In the genomic region with DNA sequence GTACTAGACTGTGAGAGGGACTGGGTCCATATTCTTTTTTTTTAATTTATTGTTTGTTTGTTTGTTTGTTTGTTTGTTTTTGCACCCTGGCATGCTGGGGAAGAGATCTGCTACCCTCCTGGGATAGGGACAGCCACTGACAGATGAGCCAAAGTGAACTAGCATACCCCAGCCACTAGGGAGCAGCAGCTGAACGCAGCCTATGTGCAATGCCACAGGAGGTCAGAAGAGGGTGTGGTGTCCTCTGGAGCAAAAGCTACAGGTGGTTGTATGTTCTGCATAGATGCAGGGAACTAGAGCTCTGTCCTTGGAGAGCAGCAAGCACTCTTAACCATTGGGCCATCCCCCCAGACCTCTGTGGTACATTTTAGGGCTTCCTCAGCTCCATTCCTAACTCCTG, we compare ENCODE assay signal across 9 mouse cellular contexts. TPM values are rescaled to one million over a fixed set of nuclear protein-coding genes. Genes with fewer than 3 reads are reported as not detected.
A peak's percentile ranks its signal among the peaks of the same experiment; 100 is the strongest.
DNase-seq lines count a peak whose midpoint lies in the region; ATAC-seq and TF ChIP-seq lines count a peak whose summit lies in the region.
"Had no signal": no experiment of that assay in that cellular context is flagged by ENCODE, and none has a peak within 500 bp of the region (broad histone marks: within the 10 kb centered on the region; RNA-seq: fewer than 3 reads in every experiment).

No protein-coding gene starts in this region.

- no peaks in the 10 kb centered on the region for H3K27me3 ChIP-seq in limb, embryonic 14.5 days (ENCODE audit: control insufficient read depth, insufficient read depth, low read length)
- H3K27me3 ChIP-seq in neural tube, embryonic 11.5 days (ENCODE audit: control insufficient read depth, insufficient read depth, low read length), result no peaks in the 10 kb centered on the region

- no peaks in the 10 kb centered on the region for H3K4me1 ChIP-seq in limb, embryonic 14.5 days (ENCODE audit: control insufficient read depth, insufficient read depth, low read length)
- H3K4me1 ChIP-seq in neural tube, embryonic 11.5 days (ENCODE audit: control insufficient read depth, insufficient read depth, low read length), result no peaks in the 10 kb centered on the region

- peak; percentile 91 for TF ChIP-seq CTCF in left cerebral cortex, adult 2 months (IDR thresholded peaks at IDR 0.05)

- no peaks in the 10 kb centered on the region for H3K36me3 ChIP-seq in limb, embryonic 14.5 days (ENCODE audit: control insufficient read depth, insufficient read depth, low read length)
- no peaks in the 10 kb centered on the region for H3K36me3 ChIP-seq in neural tube, embryonic 11.5 days (ENCODE audit: control insufficient read depth, insufficient read depth, low read length)

- 6% methylated on average over 1 of the region's 1 CpGs for WGBS in limb, embryonic 14.5 days
- 6% methylated on average over 1 of the region's 1 CpGs for WGBS in neural tube, embryonic 11.5 days

- H3K9me3 ChIP-seq in limb, embryonic 14.5 days (ENCODE audit: control insufficient read depth, low read length), result no peaks in the 10 kb centered on the region
- no peaks in the 10 kb centered on the region for H3K9me3 ChIP-seq in neural tube, embryonic 11.5 days (ENCODE audit: control insufficient read depth, low read length)

- 0 out of 2 replicates have a peak, but pooled peaks have one; percentile 30 for ATAC-seq in limb, embryonic 14.5 days (ENCODE audit: low FRiP score, low read depth)
- no peak for ATAC-seq in neural tube, embryonic 11.5 days (ENCODE audit: insufficient read depth, low FRiP score, low TSS enrichment)

- TF ChIP-seq POLR2A in limb, embryonic 14.5 days (IDR thresholded peaks at IDR 0.05; ENCODE audit: borderline replicate concordance, extremely low read depth, insufficient read depth, insufficient read length), result no peak

- no peak overlapping the region for H3K9ac ChIP-seq in limb, embryonic 14.5 days (ENCODE audit: low read depth, low read length, severe bottlenecking)
- no peak overlapping the region for H3K9ac ChIP-seq in neural tube, embryonic 11.5 days (ENCODE audit: low read length)

- H3K4me2 ChIP-seq in limb, embryonic 14.5 days (replicated peaks; ENCODE audit: low read depth, low read length, severe bottlenecking), result no peak overlapping the region
- H3K4me2 ChIP-seq in neural tube, embryonic 11.5 days (ENCODE audit: low read depth), result no peak overlapping the region

- intact Hi-C loops in left cerebral cortex, adult 2 months (cut with DNase I), result no loop called here
- intact Hi-C loops in left cerebral cortex, postnatal 36 days (cut with DNase I), result no loop called here
- intact Hi-C loops in heart, postnatal 36 days (cut with DNase I), result loop anchor here (2.0 to 5.0 kb wide), 2 partner anchors 31 to 66 kb away; a partner anchor contains a TSS

- no peak overlapping the region for H3K4me3 ChIP-seq in left cerebral cortex, adult 2 months
- H3K4me3 ChIP-seq in limb, embryonic 14.5 days (replicated peaks; ENCODE audit: low read length), result no peak overlapping the region
- H3K4me3 ChIP-seq in neural tube, embryonic 11.5 days (ENCODE audit: low read depth, low read length), result no peak overlapping the region

- no peak overlapping the region for H3K27ac ChIP-seq in left cerebral cortex, adult 2 months
- H3K27ac ChIP-seq in limb, embryonic 14.5 days (replicated peaks; ENCODE audit: low read depth, low read length), result no peak overlapping the region
- no peak overlapping the region for H3K27ac ChIP-seq in neural tube, embryonic 11.5 days (ENCODE audit: low read depth, low read length)

- DNase-seq in left cerebral cortex, adult 2 months (ENCODE audit: extremely low spot score in 1 of 2, low spot score in 2 of 2), result peak; percentile 55 to 57
- no peak for DNase-seq in left cerebral cortex, postnatal 36 days (ENCODE audit: low spot score in 2 of 2)
- DNase-seq in NIH3T3 (ENCODE audit: low read depth), result peak; percentile 85
- peak; percentile 77 to 83 for DNase-seq in cerebellum, postnatal 25 days
- DNase-seq in heart, postnatal 36 days, result peak; percentile 61 to 65
- DNase-seq in limb, embryonic 14.5 days (ENCODE audit: low spot score), result peak; percentile 41
- peak; percentile 64 for DNase-seq in neural tube, embryonic 11.5 days (ENCODE audit: low spot score)
- DNase-seq in urinary bladder, postnatal 25 days (ENCODE audit: low spot score), result peak; percentile 63

RNA-seq across cellular contexts. Expression of a gene that starts 10.3 kb away (rescaled TPM):
- under 1 TPM in 1 of 2 experiments, not detected in 1; 0.77 TPM for total RNA-seq in left cerebral cortex, adult 2 months (2021)
- under 1 TPM; 0.42 to 0.72 TPM for total RNA-seq in left cerebral cortex, postnatal 36 days (2021)
- total RNA-seq in heart, postnatal 36 days (2021), result not detected
- polyA plus RNA-seq in limb, embryonic 14.5 days (2012; rRNA removed), result 0.06 TPM in 1 of 2 replicates, not detected in the other
- not detected in 2 replicates for polyA plus RNA-seq in limb, embryonic 14.5 days (2014; fragmentation: Nextera tagmentation; extraction: Ambion mirVana)
- polyA plus RNA-seq in neural tube, embryonic 11.5 days (2014; fragmentation: Nextera tagmentation; extraction: Ambion mirVana), result not detected in 2 replicates
- polyA plus RNA-seq: neural tube, embryonic 14.5 days had no signal

RNA-seq across cellular contexts. Expression of a gene that starts 20.5 kb away (rescaled TPM):
- 1 to 10 TPM; 1.0 to 1.1 TPM for total RNA-seq in left cerebral cortex, adult 2 months (2021)
- 1 to 10 TPM in 1 of 2 experiments, under 1 TPM in 1; 0.91 to 1.7 TPM for total RNA-seq in left cerebral cortex, postnatal 36 days (2021)
- total RNA-seq in heart, postnatal 36 days (2021), result 1 to 10 TPM; 1.9 to 3.3 TPM
- 8.3 and 8.4 TPM in 2 replicates for polyA plus RNA-seq in limb, embryonic 14.5 days (2012; rRNA removed)
- polyA plus RNA-seq in limb, embryonic 14.5 days (2014; fragmentation: Nextera tagmentation; extraction: Ambion mirVana), result 3.9 and 7.5 TPM in 2 replicates
- 1.5 and 2.2 TPM in 2 replicates for polyA plus RNA-seq in neural tube, embryonic 11.5 days (2014; fragmentation: Nextera tagmentation; extraction: Ambion mirVana)

RNA-seq across cellular contexts. Expression of a gene that starts 40.0 kb away (rescaled TPM):
- total RNA-seq in left cerebral cortex, adult 2 months (2021), result 100 to 1,000 TPM; 213 to 219 TPM
- total RNA-seq in left cerebral cortex, postnatal 36 days (2021), result 100 to 1,000 TPM; 235 to 307 TPM
- total RNA-seq in heart, postnatal 36 days (2021), result 10 to 100 TPM; 13.1 to 13.6 TPM
- polyA plus RNA-seq in limb, embryonic 14.5 days (2012; rRNA removed), result 19.5 and 21.1 TPM in 2 replicates
- 1.7 and 2.1 TPM in 2 replicates for polyA plus RNA-seq in limb, embryonic 14.5 days (2014; fragmentation: Nextera tagmentation; extraction: Ambion mirVana)
- 6.9 and 8.1 TPM in 2 replicates for polyA plus RNA-seq in neural tube, embryonic 11.5 days (2014; fragmentation: Nextera tagmentation; extraction: Ambion mirVana)

RNA-seq across cellular contexts. Expression of a gene that starts 42.4 kb away (rescaled TPM):
- total RNA-seq in left cerebral cortex, adult 2 months (2021), result 10 to 100 TPM; 43.7 to 47.5 TPM
- total RNA-seq in left cerebral cortex, postnatal 36 days (2021), result 10 to 100 TPM; 39.6 to 51.1 TPM
- 1 to 10 TPM; 7.1 to 9.6 TPM for total RNA-seq in heart, postnatal 36 days (2021)
- 44.3 and 53.4 TPM in 2 replicates for polyA plus RNA-seq in limb, embryonic 14.5 days (2012; rRNA removed)
- polyA plus RNA-seq in limb, embryonic 14.5 days (2014; fragmentation: Nextera tagmentation; extraction: Ambion mirVana), result 21.0 and 23.2 TPM in 2 replicates
- polyA plus RNA-seq in neural tube, embryonic 11.5 days (2014; fragmentation: Nextera tagmentation; extraction: Ambion mirVana), result 21.8 and 27.3 TPM in 2 replicates

Comparison
In these comparisons a context has a peak if more than half of its experiments do, and no peak if none do; other contexts are left out.
1. DNase-seq: peak in left cerebral cortex, adult 2 months (2 of 2), NIH3T3 (single experiment), cerebellum, postnatal 25 days (2 of 2), heart, postnatal 36 days (2 of 2), limb, embryonic 14.5 days (single experiment), neural tube, embryonic 11.5 days (single experiment) and urinary bladder, postnatal 25 days (single experiment); none in left cerebral cortex, postnatal 36 days (0 of 2).
2. RNA of a gene that starts 40.0 kb away (total RNA-seq): 235 to 307 TPM in left cerebral cortex, postnatal 36 days and 213 to 219 TPM in left cerebral cortex, adult 2 months; 13.1 to 13.6 TPM in heart, postnatal 36 days; every median in the first group is over 10 times any median in the second.